Mouse (Mus musculus) cerebellum, adult 2 months (tissue): Measurements from ENCODE around the gene Hdc.

Experiments
- CTCF ChIP-seq: fragments of 200-500 bp; IDR thresholded peaks from 2 replicates; pipeline ENCODE4 v1.5.1; 2011; ENCODE audit warnings: low read depth, mild to moderate bottlenecking, control low read depth, low read length, moderate library complexity, borderline replicate concordance; ENCODE audit not compliant: insufficient read depth
- POLR2A ChIP-seq: fragments of 200-500 bp; IDR thresholded peaks from 2 replicates; pipeline ENCODE4 v1.6.1; 2011; ENCODE audit warnings: low read length, control low read depth, borderline replicate concordance; ENCODE audit not compliant: insufficient read depth

DNA sequence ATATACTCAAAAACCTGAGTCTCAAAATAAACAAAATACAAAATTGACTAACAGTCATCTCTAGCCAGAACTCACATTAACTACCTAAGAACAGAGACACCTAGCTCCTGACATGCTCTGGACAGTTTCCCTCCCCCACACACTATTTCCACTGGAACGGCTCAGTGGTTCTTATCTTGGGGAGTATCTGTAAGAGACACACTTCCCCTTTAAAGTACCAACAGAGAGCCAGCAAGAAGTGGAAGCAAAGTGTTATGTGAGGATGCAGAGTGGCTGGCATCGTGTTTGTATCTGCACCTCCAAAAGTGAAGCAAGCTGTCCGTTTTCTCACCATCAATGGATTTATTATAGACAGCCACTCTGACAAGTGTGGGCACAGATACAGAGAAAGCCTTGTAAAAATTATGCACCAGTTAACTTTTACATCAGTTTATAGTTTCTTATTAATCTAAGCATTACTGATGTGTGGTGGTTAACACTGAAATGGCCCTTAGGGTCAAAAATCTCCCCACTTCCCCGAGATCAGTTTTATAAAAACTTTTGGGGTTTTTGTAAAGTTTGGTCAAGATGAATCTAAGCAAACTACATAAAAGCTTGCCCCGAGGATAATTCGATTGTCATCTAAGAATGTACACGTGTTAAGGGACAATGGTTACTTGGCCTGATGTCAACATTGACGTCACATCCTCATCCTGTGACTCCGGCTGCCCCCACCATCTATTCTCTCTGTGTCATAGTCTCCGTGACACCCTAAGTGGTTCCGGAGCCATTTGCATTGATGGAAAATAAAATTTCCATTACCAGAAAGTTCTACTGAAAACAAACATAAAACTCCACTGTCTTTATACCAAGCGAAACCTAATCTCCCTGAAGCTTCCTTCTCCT is 17.1 kb upstream of the Hdc start:
- TF ChIP-seq POLR2A (no peak), CTCF (no peak)
